Mouse (Mus musculus): ENCODE data around the gene Tssk1. TPM values are rescaled to one million over a fixed set of nuclear protein-coding genes. Genes with fewer than 3 reads are reported as not detected.

The Tssk1 gene
- 0.08 and 0.09 TPM in 2 replicates for polyA plus RNA-seq (2014; fragmentation: Nextera tagmentation; extraction: Ambion mirVana)

GRCm38 (mm10) chr16:17893923-17894322 is at the start of gene Tssk1:
Gene Tssk1 (plus strand): TSS chr16:17894223.
- Histone ChIP-seq H3K4me2 (replicated peaks; ENCODE audit: low read depth, low read length) (no peak within 1 kb of the TSS), H3K27me3 (ENCODE audit: control insufficient read depth, insufficient read depth, low read length) (no peaks in the 10 kb centered on the region), H3K9me3 (ENCODE audit: control insufficient read depth, low read depth, low read length) (no peaks in the 10 kb centered on the region), H3K27ac (ENCODE audit: low read length) (no peak within 1 kb of the TSS), H3K36me3 (ENCODE audit: control insufficient read depth, insufficient read depth, low read length) (peaks cover 4% of the 10 kb centered on the region), H3K9ac (replicated peaks; ENCODE audit: low read depth, low read length) (no peak within 1 kb of the TSS), H3K4me3 (ENCODE audit: low read depth, low read length) (no peak within 1 kb of the TSS), H3K4me1 (ENCODE audit: control insufficient read depth, insufficient read depth, low read length) (peaks cover 12% of the 10 kb centered on the region)
- ATAC-seq (ENCODE audit: insufficient number of reproducible peaks, insufficient read depth, low FRiP score, low read depth): no peak
- WGBS: 86% methylated on average over 2 of the region's 2 CpGs

GRCm38 (mm10) chr16:17848431-17848830 is 45.6 kb upstream of the Tssk1 start:
- Histone ChIP-seq H3K27me3 (ENCODE audit: control insufficient read depth, insufficient read depth, low read length) (no peaks in the 10 kb centered on the region), H3K27ac (ENCODE audit: low read length) (no peak overlapping the region), H3K4me1 (ENCODE audit: control insufficient read depth, insufficient read depth, low read length) (no peaks in the 10 kb centered on the region), H3K9ac (replicated peaks; ENCODE audit: low read depth, low read length) (no peak overlapping the region), H3K4me3 (ENCODE audit: low read depth, low read length) (no peak overlapping the region), H3K36me3 (ENCODE audit: control insufficient read depth, insufficient read depth, low read length) (peaks cover 81% of the 10 kb centered on the region), H3K4me2 (replicated peaks; ENCODE audit: low read depth, low read length) (no peak overlapping the region), H3K9me3 (ENCODE audit: control insufficient read depth, low read depth, low read length) (no peaks in the 10 kb centered on the region)
- 93% methylated on average over 6 of the region's 6 CpGs for WGBS
- ATAC-seq (ENCODE audit: insufficient number of reproducible peaks, insufficient read depth, low FRiP score, low read depth): no peak

- H3K4me2 ChIP-seq (replicated peaks; ENCODE audit: low read depth, low read length): no peak overlapping the region
- no peaks in the 10 kb centered on the region for H3K27me3 ChIP-seq (ENCODE audit: control insufficient read depth, insufficient read depth, low read length)
- peaks cover 80% of the 10 kb centered on the region for H3K36me3 ChIP-seq (ENCODE audit: control insufficient read depth, insufficient read depth, low read length)
- H3K4me3 ChIP-seq (ENCODE audit: low read depth, low read length): no peak overlapping the region
- no peak overlapping the region for H3K27ac ChIP-seq (ENCODE audit: low read length)
- no peak overlapping the region for H3K9ac ChIP-seq (replicated peaks; ENCODE audit: low read depth, low read length)
- no peak for ATAC-seq (ENCODE audit: insufficient number of reproducible peaks, insufficient read depth, low FRiP score, low read depth)
- H3K4me1 ChIP-seq (ENCODE audit: control insufficient read depth, insufficient read depth, low read length): no peaks in the 10 kb centered on the region
- 26% methylated on average over 1 of the region's 1 CpGs for WGBS
- H3K9me3 ChIP-seq (ENCODE audit: control insufficient read depth, low read depth, low read length): no peaks in the 10 kb centered on the region
These were observed 45.1 kb upstream of the Tssk1 start for GRCm38 (mm10) chr16:17848928-17849327.

GRCm38 (mm10) chr16:17849486-17849885 is 44.5 kb upstream of the Tssk1 start:
- H3K4me3 ChIP-seq (ENCODE audit: low read depth, low read length): no peak overlapping the region
- no peak overlapping the region for H3K9ac ChIP-seq (replicated peaks; ENCODE audit: low read depth, low read length)
- no peak overlapping the region for H3K4me2 ChIP-seq (replicated peaks; ENCODE audit: low read depth, low read length)
- no peaks in the 10 kb centered on the region for H3K9me3 ChIP-seq (ENCODE audit: control insufficient read depth, low read depth, low read length)
- H3K4me1 ChIP-seq (ENCODE audit: control insufficient read depth, insufficient read depth, low read length): no peaks in the 10 kb centered on the region
- peaks cover 81% of the 10 kb centered on the region for H3K36me3 ChIP-seq (ENCODE audit: control insufficient read depth, insufficient read depth, low read length)
- 84% methylated on average over 6 of the region's 6 CpGs for WGBS
- H3K27me3 ChIP-seq (ENCODE audit: control insufficient read depth, insufficient read depth, low read length): no peaks in the 10 kb centered on the region
- no peak overlapping the region for H3K27ac ChIP-seq (ENCODE audit: low read length)
- ATAC-seq (ENCODE audit: insufficient number of reproducible peaks, insufficient read depth, low FRiP score, low read depth): no peak

GRCm38 (mm10) chr16:17851331-17851730 is 42.7 kb upstream of the Tssk1 start:
- peaks cover 73% of the 10 kb centered on the region for H3K36me3 ChIP-seq (ENCODE audit: control insufficient read depth, insufficient read depth, low read length)
- no peak for ATAC-seq (ENCODE audit: insufficient number of reproducible peaks, insufficient read depth, low FRiP score, low read depth)
- no peak overlapping the region for H3K4me3 ChIP-seq (ENCODE audit: low read depth, low read length)
- no peaks in the 10 kb centered on the region for H3K4me1 ChIP-seq (ENCODE audit: control insufficient read depth, insufficient read depth, low read length)
- H3K27ac ChIP-seq (ENCODE audit: low read length): no peak overlapping the region
- H3K9me3 ChIP-seq (ENCODE audit: control insufficient read depth, low read depth, low read length): no peaks in the 10 kb centered on the region
- H3K27me3 ChIP-seq (ENCODE audit: control insufficient read depth, insufficient read depth, low read length): no peaks in the 10 kb centered on the region
- no peak overlapping the region for H3K9ac ChIP-seq (replicated peaks; ENCODE audit: low read depth, low read length)
- 97% methylated on average over 5 of the region's 5 CpGs for WGBS
- H3K4me2 ChIP-seq (replicated peaks; ENCODE audit: low read depth, low read length): no peak overlapping the region

- peaks cover 73% of the 10 kb centered on the region for H3K36me3 ChIP-seq (ENCODE audit: control insufficient read depth, insufficient read depth, low read length)
These were observed 42.2 kb upstream of the Tssk1 start for GRCm38 (mm10) chr16:17851860-17852259.

GRCm38 (mm10) chr16:17853263-17853662 is 40.8 kb upstream of the Tssk1 start:
- H3K27ac ChIP-seq (ENCODE audit: low read length): no peak overlapping the region
- H3K36me3 ChIP-seq (ENCODE audit: control insufficient read depth, insufficient read depth, low read length): peaks cover 76% of the 10 kb centered on the region
- H3K4me3 ChIP-seq (ENCODE audit: low read depth, low read length): no peak overlapping the region
- no peaks in the 10 kb centered on the region for H3K9me3 ChIP-seq (ENCODE audit: control insufficient read depth, low read depth, low read length)
- no peaks in the 10 kb centered on the region for H3K27me3 ChIP-seq (ENCODE audit: control insufficient read depth, insufficient read depth, low read length)
- no peaks in the 10 kb centered on the region for H3K4me1 ChIP-seq (ENCODE audit: control insufficient read depth, insufficient read depth, low read length)
- no peak overlapping the region for H3K9ac ChIP-seq (replicated peaks; ENCODE audit: low read depth, low read length)
- no peak for ATAC-seq (ENCODE audit: insufficient number of reproducible peaks, insufficient read depth, low FRiP score, low read depth)
- WGBS: 90% methylated on average over 2 of the region's 2 CpGs
- no peak overlapping the region for H3K4me2 ChIP-seq (replicated peaks; ENCODE audit: low read depth, low read length)

More at GRCm38 (mm10) chr16:17851860-17852259, 42.2 kb upstream of the Tssk1 start:
- Histone ChIP-seq H3K4me3 (ENCODE audit: low read depth, low read length) (no peak overlapping the region), H3K9me3 (ENCODE audit: control insufficient read depth, low read depth, low read length) (no peaks in the 10 kb centered on the region), H3K4me2 (replicated peaks; ENCODE audit: low read depth, low read length) (no peak overlapping the region), H3K27me3 (ENCODE audit: control insufficient read depth, insufficient read depth, low read length) (no peaks in the 10 kb centered on the region), H3K4me1 (ENCODE audit: control insufficient read depth, insufficient read depth, low read length) (no peaks in the 10 kb centered on the region), H3K27ac (ENCODE audit: low read length) (no peak overlapping the region), H3K9ac (replicated peaks; ENCODE audit: low read depth, low read length) (no peak overlapping the region)
- ATAC-seq (ENCODE audit: insufficient number of reproducible peaks, insufficient read depth, low FRiP score, low read depth): no peak
- WGBS: 91% methylated on average over 1 of the region's 1 CpGs

GRCm38 (mm10) chr16:17857157-17857556 is 36.9 kb upstream of the Tssk1 start:
- no peaks in the 10 kb centered on the region for H3K4me1 ChIP-seq (ENCODE audit: control insufficient read depth, insufficient read depth, low read length)
- no peak overlapping the region for H3K27ac ChIP-seq (ENCODE audit: low read length)
- no peak overlapping the region for H3K4me3 ChIP-seq (ENCODE audit: low read depth, low read length)
- no peaks in the 10 kb centered on the region for H3K9me3 ChIP-seq (ENCODE audit: control insufficient read depth, low read depth, low read length)
- H3K4me2 ChIP-seq (replicated peaks; ENCODE audit: low read depth, low read length): no peak overlapping the region
- no peaks in the 10 kb centered on the region for H3K27me3 ChIP-seq (ENCODE audit: control insufficient read depth, insufficient read depth, low read length)
- 86% methylated on average over 7 of the region's 7 CpGs for WGBS
- ATAC-seq (ENCODE audit: insufficient number of reproducible peaks, insufficient read depth, low FRiP score, low read depth): no peak
- H3K36me3 ChIP-seq (ENCODE audit: control insufficient read depth, insufficient read depth, low read length): peaks cover 57% of the 10 kb centered on the region
- H3K9ac ChIP-seq (replicated peaks; ENCODE audit: low read depth, low read length): no peak overlapping the region

GRCm38 (mm10) chr16:17858592-17858991 is 35.4 kb upstream of the Tssk1 start:
- peaks cover 51% of the 10 kb centered on the region for H3K36me3 ChIP-seq (ENCODE audit: control insufficient read depth, insufficient read depth, low read length)
- H3K27me3 ChIP-seq (ENCODE audit: control insufficient read depth, insufficient read depth, low read length): no peaks in the 10 kb centered on the region
- H3K4me3 ChIP-seq (ENCODE audit: low read depth, low read length): no peak overlapping the region
- no peaks in the 10 kb centered on the region for H3K9me3 ChIP-seq (ENCODE audit: control insufficient read depth, low read depth, low read length)
- no peak for ATAC-seq (ENCODE audit: insufficient number of reproducible peaks, insufficient read depth, low FRiP score, low read depth)
- no peak overlapping the region for H3K27ac ChIP-seq (ENCODE audit: low read length)
- H3K9ac ChIP-seq (replicated peaks; ENCODE audit: low read depth, low read length): no peak overlapping the region
- H3K4me2 ChIP-seq (replicated peaks; ENCODE audit: low read depth, low read length): no peak overlapping the region
- no peaks in the 10 kb centered on the region for H3K4me1 ChIP-seq (ENCODE audit: control insufficient read depth, insufficient read depth, low read length)

All from stomach, embryonic 14.5 days (tissue).